Mouse (Mus musculus) layer of hippocampus, postnatal 25 days (tissue): ENCODE results near the gene Eif4g3. TPM values are rescaled to one million over a fixed set of nuclear protein-coding genes. Genes with fewer than 3 reads are reported as not detected.

Experiments used
- DNase-seq, 2 experiments: peaks; one replicate each; pipeline ENCODE4 v3.0.0; 2022; ENCODE audit warnings: mixed read lengths in 2 of 2, low spot score in 1 of 2; ENCODE audit errors: extremely low spot score in 1 of 2
- total RNA-seq, 2 experiments: library from RNA; stranded (reverse); gene quantifications; 2 replicates each; pipeline ENCODE4 v1.2.3; 2021

Eif4g3 gene
- total RNA-seq, 2 experiments from 2014 or later: 135 to 160 TPM

GRCm38 (mm10) chr4:138089512-138089911, 96.7 kb downstream of the Eif4g3 start:
- DNase-seq: no peak

GRCm38 (mm10) chr4:138091562-138092194, 98.9 kb downstream of the Eif4g3 start:
- no peak for DNase-seq

GRCm38 (mm10) chr4:138100456-138100855, 107.6 kb downstream of the Eif4g3 start:
- DNase-seq: no peak

GRCm38 (mm10) chr4:138101795-138102194, 109.0 kb downstream of the Eif4g3 start:
- DNase-seq: no peak

GRCm38 (mm10) chr4:138102413-138102812, 109.6 kb downstream of the Eif4g3 start:
- no peak for DNase-seq

- DNase-seq: no peak
Measured at GRCm38 (mm10) chr4:138104967-138105366, 112.1 kb downstream of the Eif4g3 start.

GRCm38 (mm10) chr4:138107441-138108409, 114.9 kb downstream of the Eif4g3 start:
- DNase-seq: peak in 1 of 2 experiments; percentile 44

- DNase-seq: no peak
Measured at GRCm38 (mm10) chr4:138108541-138108940, 115.7 kb downstream of the Eif4g3 start.

- no peak for DNase-seq
Measured at GRCm38 (mm10) chr4:138109332-138109731, 116.5 kb downstream of the Eif4g3 start.

GRCm38 (mm10) chr4:138111858-138112257, 119.0 kb downstream of the Eif4g3 start:
- no peak for DNase-seq

GRCm38 (mm10) chr4:138119740-138120139, 126.9 kb downstream of the Eif4g3 start:
- DNase-seq: peak in 1 of 2 experiments; percentile 16

GRCm38 (mm10) chr4:138124046-138124445, 131.2 kb downstream of the Eif4g3 start:
- no peak for DNase-seq

GRCm38 (mm10) chr4:138127371-138127770, 134.5 kb downstream of the Eif4g3 start:
- DNase-seq: no peak

GRCm38 (mm10) chr4:138127781-138128180, 135.0 kb downstream of the Eif4g3 start:
- no peak for DNase-seq

GRCm38 (mm10) chr4:138130149-138130548, 137.3 kb downstream of the Eif4g3 start:
- DNase-seq: no peak

GRCm38 (mm10) chr4:138131226-138131625, 138.4 kb downstream of the Eif4g3 start:
- peak in 1 of 2 experiments; percentile 22 for DNase-seq

- no peak for DNase-seq
Measured at GRCm38 (mm10) chr4:138131716-138132115, 138.9 kb downstream of the Eif4g3 start.

- DNase-seq: no peak
Measured at GRCm38 (mm10) chr4:138133360-138133759, 140.5 kb downstream of the Eif4g3 start.

- DNase-seq: no peak
Measured at GRCm38 (mm10) chr4:138137336-138137735, 144.5 kb downstream of the Eif4g3 start.

- no peak for DNase-seq
Measured at GRCm38 (mm10) chr4:138137804-138138203, 145.0 kb downstream of the Eif4g3 start.

GRCm38 (mm10) chr4:138138219-138138618, 145.4 kb downstream of the Eif4g3 start:
- DNase-seq: no peak
